Mouse (Mus musculus): Measurements from ENCODE around the gene Cnppd1. TPM values are rescaled to one million over a fixed set of nuclear protein-coding genes. Genes with fewer than 3 reads are reported as not detected.

Cnppd1 gene
- polyA plus RNA-seq, 1 experiment from 2014 or later: 40.5 TPM

DNA sequence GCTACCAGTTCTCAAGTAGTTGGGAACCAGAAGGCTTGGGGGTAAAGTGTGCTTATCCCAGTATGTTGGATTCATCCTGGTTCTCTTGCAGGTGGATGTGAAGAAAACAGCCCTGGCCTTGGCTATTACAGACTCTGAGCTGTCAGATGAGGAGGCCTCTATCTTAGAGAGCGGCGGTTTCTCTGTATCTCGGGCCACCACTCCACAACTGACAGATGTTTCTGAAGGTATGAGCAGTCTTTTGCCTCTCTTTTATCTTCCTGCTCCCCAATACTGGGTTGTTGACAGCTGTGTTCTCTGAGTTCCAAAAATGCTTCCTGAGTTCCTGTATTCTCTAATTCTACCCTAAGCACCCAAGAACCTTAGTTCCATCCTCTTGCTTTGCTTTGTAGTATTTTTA, 3.1 kb upstream of the Cnppd1 start:
- no peak overlapping the region for H3K4me3 ChIP-seq
- no peaks in the 10 kb centered on the region for H3K9me3 ChIP-seq
- no peaks in the 10 kb centered on the region for H3K27me3 ChIP-seq
- peaks cover 48% of the 10 kb centered on the region for H3K36me3 ChIP-seq
- WGBS: 97% methylated on average over 3 of the region's 3 CpGs
- peaks cover 21% of the 10 kb centered on the region for H3K4me1 ChIP-seq
- no peak overlapping the region for H3K27ac ChIP-seq
- ATAC-seq (ENCODE audit: insufficient number of reproducible peaks, insufficient read depth, low FRiP score, low TSS enrichment, low read depth): no peak
- no peak overlapping the region for H3K4me2 ChIP-seq
- no peak overlapping the region for H3K9ac ChIP-seq

GRCm38 (mm10) chr1:75141486-75142190, 873 bp downstream of the Cnppd1 start:
- Histone ChIP-seq H3K27ac (peak overlapping the region; percentile 97), H3K36me3 (peaks cover 58% of the 10 kb centered on the region), H3K9ac (peak overlapping the region; percentile 96), H3K9me3 (no peaks in the 10 kb centered on the region), H3K4me1 (peaks cover 26% of the 10 kb centered on the region), H3K4me2 (peak overlapping the region; percentile 95), H3K27me3 (no peaks in the 10 kb centered on the region), H3K4me3 (peak overlapping the region; percentile 93)
- under 1% methylated on average over 53 of the region's 53 CpGs for WGBS
- ATAC-seq (ENCODE audit: insufficient number of reproducible peaks, insufficient read depth, low FRiP score, low TSS enrichment, low read depth): 0 out of 2 replicates have a peak, but pooled peaks have one; percentile 23

GRCm38 (mm10) chr1:75140601-75141190, 1.8 kb downstream of the Cnppd1 start:
- Histone ChIP-seq H3K4me1 (peaks cover 26% of the 10 kb centered on the region), H3K27ac (no peak overlapping the region), H3K27me3 (no peaks in the 10 kb centered on the region), H3K4me2 (peak overlapping the region; percentile 95), H3K36me3 (peaks cover 58% of the 10 kb centered on the region), H3K4me3 (peak overlapping the region; percentile 93), H3K9ac (peak overlapping the region; percentile 96), H3K9me3 (no peaks in the 10 kb centered on the region)
- no peak for ATAC-seq (ENCODE audit: insufficient number of reproducible peaks, insufficient read depth, low FRiP score, low TSS enrichment, low read depth)
- WGBS: 61% methylated on average over 4 of the region's 4 CpGs

DNA sequence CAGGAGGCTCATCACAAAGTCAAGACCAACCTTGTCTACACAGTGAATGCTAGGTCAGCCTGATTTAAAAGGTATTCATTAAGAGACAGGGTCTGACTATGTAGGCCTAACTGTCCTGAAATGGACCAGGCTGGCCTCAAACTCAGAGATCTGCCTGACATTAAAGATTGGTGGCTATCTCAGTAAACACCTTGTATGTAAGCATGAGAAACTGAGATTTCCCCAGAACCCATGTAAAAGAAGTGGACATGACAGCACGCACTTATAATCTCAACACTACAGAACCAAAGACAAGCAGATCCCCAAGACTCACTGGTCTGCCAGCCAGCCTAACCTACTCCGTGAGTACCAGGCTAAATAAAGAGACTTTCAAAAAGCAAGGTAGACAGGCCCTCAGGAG, 4.1 kb downstream of the Cnppd1 start:
- no peaks in the 10 kb centered on the region for H3K27me3 ChIP-seq
- no peak overlapping the region for H3K4me2 ChIP-seq
- H3K4me1 ChIP-seq: peaks cover 16% of the 10 kb centered on the region
- H3K9me3 ChIP-seq: no peaks in the 10 kb centered on the region
- H3K9ac ChIP-seq: no peak overlapping the region
- no peak overlapping the region for H3K4me3 ChIP-seq
- 92% methylated on average over 2 of the region's 2 CpGs for WGBS
- peaks cover 48% of the 10 kb centered on the region for H3K36me3 ChIP-seq
- no peak for ATAC-seq (ENCODE audit: insufficient number of reproducible peaks, insufficient read depth, low FRiP score, low TSS enrichment, low read depth)
- H3K27ac ChIP-seq: no peak overlapping the region

- Histone ChIP-seq H3K4me1 (peaks cover 12% of the 10 kb centered on the region), H3K27me3 (peaks cover 5% of the 10 kb centered on the region; the same call in 1 of the 2 replicates), H3K9ac (no peak overlapping the region), H3K27ac (no peak overlapping the region), H3K9me3 (no peaks in the 10 kb centered on the region), H3K36me3 (peaks cover 48% of the 10 kb centered on the region), H3K4me3 (no peak overlapping the region), H3K4me2 (no peak overlapping the region)
- 82% methylated on average over 3 of the region's 3 CpGs for WGBS
- ATAC-seq (ENCODE audit: insufficient number of reproducible peaks, insufficient read depth, low FRiP score, low TSS enrichment, low read depth): no peak
Measured at GRCm38 (mm10) chr1:75136730-75137129, 5.8 kb downstream of the Cnppd1 start.

DNA sequence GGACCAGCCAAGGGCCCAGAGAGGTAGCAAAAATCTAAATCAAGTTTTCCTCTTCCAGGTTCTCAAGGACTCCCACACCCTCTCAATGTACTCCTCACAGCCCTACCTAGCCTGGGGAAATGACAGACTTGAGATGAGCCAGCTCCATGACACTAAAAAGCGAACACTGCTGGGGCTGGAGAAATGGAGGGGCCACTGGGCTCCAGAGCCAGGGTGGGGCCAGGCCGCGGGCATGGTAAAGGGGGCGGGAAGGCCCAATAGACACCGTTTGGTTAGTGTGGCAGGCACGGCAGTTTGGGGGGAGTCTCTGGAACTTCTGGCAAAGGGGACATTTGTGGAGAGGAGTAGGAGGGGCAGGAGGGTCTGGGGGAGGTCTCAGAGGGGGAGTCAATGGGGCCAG, 6.2 kb downstream of the Cnppd1 start:
- Histone ChIP-seq H3K27me3 (peaks cover 5% of the 10 kb centered on the region; the same call in 1 of the 2 replicates), H3K4me1 (peaks cover 12% of the 10 kb centered on the region), H3K36me3 (peaks cover 48% of the 10 kb centered on the region), H3K9ac (no peak overlapping the region), H3K4me3 (no peak overlapping the region), H3K27ac (no peak overlapping the region), H3K4me2 (no peak overlapping the region), H3K9me3 (no peaks in the 10 kb centered on the region)
- no peak for ATAC-seq (ENCODE audit: insufficient number of reproducible peaks, insufficient read depth, low FRiP score, low TSS enrichment, low read depth)
- WGBS: 89% methylated on average over 6 of the region's 6 CpGs

DNA sequence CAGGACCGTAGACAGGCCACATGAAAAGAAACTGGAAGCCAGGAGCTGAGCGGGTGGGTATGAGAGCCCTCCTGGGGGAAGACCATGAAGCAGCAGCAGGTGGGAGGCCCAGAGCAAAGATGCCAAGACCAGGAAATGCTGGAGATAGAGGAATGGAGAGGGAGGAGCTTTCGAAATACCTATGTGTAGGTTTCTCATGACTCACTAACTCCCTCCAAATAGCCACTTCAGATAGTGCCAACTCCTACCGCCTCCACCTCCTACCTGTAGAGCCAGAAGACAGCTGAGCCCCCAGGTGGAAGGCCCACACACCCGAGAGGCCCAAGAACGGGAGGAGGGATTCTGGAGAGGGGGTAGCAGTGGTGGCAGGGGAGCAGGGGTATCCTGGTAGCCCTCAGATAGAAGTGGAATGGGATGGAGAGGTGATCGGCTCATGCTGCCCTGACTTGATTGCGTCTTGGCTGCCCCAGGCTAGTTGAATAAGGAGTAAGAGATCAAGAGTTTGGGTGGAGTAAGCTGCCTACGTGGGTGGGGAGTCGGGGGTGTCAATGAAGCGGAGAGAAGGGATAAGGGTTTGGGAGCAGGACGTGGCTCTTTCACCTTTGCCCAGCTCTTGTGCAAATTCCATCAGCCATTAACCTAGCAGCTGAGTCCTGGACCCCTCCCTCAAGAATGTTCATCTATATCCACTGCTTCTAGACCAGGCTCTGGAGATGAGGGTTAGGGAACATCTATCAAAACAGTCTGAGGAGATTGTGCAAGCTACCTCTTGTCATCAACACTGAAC, 8.9 kb downstream of the Cnppd1 start, which contains the start of gene Slc23a3:
Slc23a3 (minus strand) TSS at position 470 of the 787 bp plus-strand sequence.
- H3K4me3 ChIP-seq: no peak within 1 kb of the TSS
- no peak for ATAC-seq (ENCODE audit: insufficient number of reproducible peaks, insufficient read depth, low FRiP score, low TSS enrichment, low read depth)
- WGBS: 66% methylated on average over 12 of the region's 12 CpGs
- 0 out of 2 replicates have a peak within 1 kb of the TSS, but pooled peaks have one; percentile 2 for H3K9ac ChIP-seq
- peaks cover 9% of the 10 kb centered on the region for H3K27me3 ChIP-seq
- H3K36me3 ChIP-seq: peaks cover 35% of the 10 kb centered on the region
- no peaks in the 10 kb centered on the region for H3K4me1 ChIP-seq
- H3K4me2 ChIP-seq: no peak within 1 kb of the TSS
- H3K9me3 ChIP-seq: no peaks in the 10 kb centered on the region
- no peak within 1 kb of the TSS for H3K27ac ChIP-seq

GRCm38 (mm10) chr1:75128641-75129040, 13.9 kb downstream of the Cnppd1 start:
- Histone ChIP-seq H3K4me3 (no peak overlapping the region), H3K27me3 (peaks cover 9% of the 10 kb centered on the region), H3K9me3 (no peaks in the 10 kb centered on the region), H3K4me2 (no peak overlapping the region), H3K4me1 (peaks cover 12% of the 10 kb centered on the region), H3K36me3 (no peaks in the 10 kb centered on the region), H3K9ac (no peak overlapping the region), H3K27ac (no peak overlapping the region)
- ATAC-seq (ENCODE audit: insufficient number of reproducible peaks, insufficient read depth, low FRiP score, low TSS enrichment, low read depth): no peak
- WGBS: 75% methylated on average over 3 of the region's 3 CpGs

DNA sequence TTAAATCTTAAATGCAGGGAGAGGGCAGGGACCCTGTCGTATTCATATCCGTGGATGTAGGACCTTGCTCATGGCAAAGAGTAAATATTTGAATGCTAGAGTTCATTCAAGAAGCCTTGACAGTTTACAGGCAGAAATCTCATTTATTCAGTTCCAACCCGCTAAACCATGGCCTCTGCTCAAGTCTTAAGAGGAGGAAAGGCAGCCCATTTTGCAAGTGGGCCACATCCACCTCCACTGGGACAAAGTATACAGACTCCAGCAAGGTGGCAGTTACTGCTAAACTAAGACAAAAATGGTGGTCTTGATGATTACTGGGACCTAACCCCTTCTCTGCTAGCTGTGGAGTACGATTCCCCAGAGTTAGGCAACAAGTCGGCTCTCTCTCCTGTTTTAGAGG, 17.1 kb downstream of the Cnppd1 start:
- no peaks in the 10 kb centered on the region for H3K36me3 ChIP-seq
- ATAC-seq (ENCODE audit: insufficient number of reproducible peaks, insufficient read depth, low FRiP score, low TSS enrichment, low read depth): no peak
- H3K4me1 ChIP-seq: peaks cover 12% of the 10 kb centered on the region
- H3K4me3 ChIP-seq: peak overlapping the region; percentile 60
- WGBS: 39% methylated on average over 5 of the region's 5 CpGs
- peaks cover 4% of the 10 kb centered on the region; the same call in 1 of the 2 replicates for H3K27me3 ChIP-seq
- H3K27ac ChIP-seq: peak overlapping the region; percentile 98
- no peaks in the 10 kb centered on the region for H3K9me3 ChIP-seq
- H3K4me2 ChIP-seq: peak overlapping the region; percentile 58
- peak overlapping the region; percentile 76; the same call in 1 of the 2 replicates for H3K9ac ChIP-seq

DNA sequence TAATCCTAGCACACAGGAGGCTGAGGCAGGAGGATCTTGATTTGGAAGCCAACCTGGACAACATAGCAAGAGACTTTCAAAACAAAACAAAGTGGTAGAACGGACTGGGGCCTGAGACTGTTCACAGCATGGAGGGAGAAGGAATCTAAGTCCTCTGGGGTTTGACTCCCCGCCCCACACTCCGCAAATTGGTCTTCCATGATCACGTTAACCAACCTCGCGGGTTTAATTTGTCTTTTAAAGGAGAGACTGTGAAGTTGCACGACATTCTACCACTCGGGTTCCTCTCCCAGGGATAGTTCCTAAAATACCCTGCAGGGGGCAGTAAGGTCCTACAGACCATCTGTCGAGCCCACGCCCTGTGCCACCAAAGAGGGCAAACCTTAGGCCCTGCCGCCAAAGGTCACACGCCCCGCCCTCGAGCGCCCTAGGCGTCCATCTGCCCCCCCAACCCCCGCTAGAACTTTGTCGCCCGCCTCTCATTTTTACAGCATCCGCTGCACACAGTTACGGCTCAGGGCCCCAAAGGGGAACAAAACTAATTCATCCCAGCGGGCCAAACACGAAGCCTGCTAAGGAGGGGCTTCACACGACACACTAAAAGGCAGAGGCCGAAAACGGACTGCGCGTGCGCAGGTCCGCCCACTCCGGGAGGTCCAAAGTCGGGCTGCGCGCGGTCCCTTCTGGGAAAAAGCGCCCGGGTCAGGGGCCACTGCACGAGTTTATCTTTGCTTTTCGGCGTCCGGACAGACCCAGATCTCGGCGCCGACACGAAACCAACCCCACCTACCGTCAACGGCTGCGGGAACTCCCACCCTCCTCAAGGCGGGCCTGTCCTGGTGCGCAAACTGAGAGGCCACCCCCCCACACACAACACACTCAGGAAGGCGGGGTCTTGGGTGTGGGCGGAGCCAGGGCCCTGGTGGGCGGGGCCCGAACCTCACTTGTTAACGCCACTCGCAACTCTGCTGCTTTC, 17.9 kb downstream of the Cnppd1 start, which contains the start of gene Nhej1:
Nhej1 (minus strand) TSS at position 855 of the 976 bp plus-strand sequence.
- Histone ChIP-seq H3K27ac (peak within 1 kb of the TSS; percentile 98), H3K4me2 (peak within 1 kb of the TSS; percentile 58), H3K27me3 (peaks cover 4% of the 10 kb centered on the region; the same call in 1 of the 2 replicates), H3K9ac (peak within 1 kb of the TSS; percentile 76), H3K4me1 (peaks cover 12% of the 10 kb centered on the region), H3K9me3 (no peaks in the 10 kb centered on the region), H3K4me3 (peak within 1 kb of the TSS; percentile 60), H3K36me3 (no peaks in the 10 kb centered on the region)
- peak; percentile 94 for ATAC-seq (ENCODE audit: insufficient number of reproducible peaks, insufficient read depth, low FRiP score, low TSS enrichment, low read depth)
- 1% methylated on average over 56 of the region's 56 CpGs for whole genome bisulfite sequencing

All from embryonic facial prominence, embryonic 13.5 days (tissue).